Mouse (Mus musculus) spleen, adult 2 months (tissue): ENCODE results near the gene Cd83.

Experiments used
- CTCF ChIP-seq: fragments of 200-500 bp; IDR thresholded peaks from 2 replicates; pipeline ENCODE4 v1.5.1; 2011; ENCODE audit warnings: mild to moderate bottlenecking, inconsistent platforms; ENCODE audit not compliant: insufficient read depth, insufficient read length, insufficient replicate concordance; ENCODE audit errors: extremely low read depth
- POLR2A ChIP-seq: fragments of 200-500 bp; IDR thresholded peaks from 2 replicates; pipeline ENCODE4 v1.6.1; 2011; ENCODE audit warnings: low read depth, low read length, inconsistent platforms

GRCm38 (mm10) chr13:43787262-43787661, 2.7 kb downstream of the Cd83 start:
- TF ChIP-seq POLR2A (no peak), CTCF (no peak)
